Mouse (Mus musculus): Measurements from ENCODE around the gene Prr19.

DNA sequence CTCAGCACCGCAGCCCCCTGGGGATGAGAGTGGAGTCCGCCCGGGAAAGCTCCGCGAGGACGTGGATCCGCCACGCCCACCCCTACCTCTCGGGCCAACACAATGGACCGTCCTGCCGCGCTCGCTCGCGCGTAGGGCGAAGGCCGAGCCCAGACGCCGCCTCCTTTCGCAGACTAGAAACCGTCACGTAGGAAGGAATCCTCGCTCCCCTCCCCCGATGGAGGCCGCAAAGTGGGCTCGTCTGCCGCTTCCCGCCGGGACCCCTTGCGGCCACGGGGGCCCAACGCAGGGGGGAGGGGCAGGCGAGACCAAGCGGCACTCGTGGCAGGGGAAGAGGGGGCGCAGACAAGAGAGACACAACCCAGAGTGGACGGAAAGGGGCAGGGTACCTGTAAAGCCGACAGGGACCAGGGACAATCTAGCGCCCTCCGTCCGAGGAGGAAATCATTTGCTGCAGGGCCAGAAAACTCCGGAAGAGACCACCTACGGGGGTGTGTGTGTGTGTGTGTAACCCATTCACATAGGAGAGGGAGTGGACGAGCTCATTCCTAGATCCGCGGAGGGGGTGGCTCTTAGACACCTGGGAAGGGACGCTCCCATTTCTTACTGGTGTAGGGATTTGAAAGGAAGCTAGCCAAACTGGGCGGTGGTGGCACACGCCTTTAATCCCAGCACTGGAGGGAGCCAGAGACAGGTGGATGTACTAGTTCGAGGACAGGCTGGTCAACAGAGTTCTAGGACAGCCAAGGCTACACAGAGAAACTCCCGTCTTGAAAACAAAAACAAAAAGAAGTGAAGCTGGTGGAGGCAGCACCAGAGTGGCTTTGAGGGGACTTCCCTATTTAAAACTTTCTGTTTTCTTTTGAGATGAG is 3.5 kb upstream of the Prr19 start, which contains the start of gene Pafah1b3:
- TF ChIP-seq CTCF (IDR thresholded peaks at IDR 0.05; ENCODE audit: insufficient read depth, low read depth, low read length) (no peak), POLR2A (IDR thresholded peaks at IDR 0.05; ENCODE audit: insufficient read depth, low read depth, low read length) (no peak)

Data from olfactory bulb, adult 2 months (tissue).